Mouse (Mus musculus): ENCODE data around the gene Gm45208.

Gm45208 gene

DNA sequence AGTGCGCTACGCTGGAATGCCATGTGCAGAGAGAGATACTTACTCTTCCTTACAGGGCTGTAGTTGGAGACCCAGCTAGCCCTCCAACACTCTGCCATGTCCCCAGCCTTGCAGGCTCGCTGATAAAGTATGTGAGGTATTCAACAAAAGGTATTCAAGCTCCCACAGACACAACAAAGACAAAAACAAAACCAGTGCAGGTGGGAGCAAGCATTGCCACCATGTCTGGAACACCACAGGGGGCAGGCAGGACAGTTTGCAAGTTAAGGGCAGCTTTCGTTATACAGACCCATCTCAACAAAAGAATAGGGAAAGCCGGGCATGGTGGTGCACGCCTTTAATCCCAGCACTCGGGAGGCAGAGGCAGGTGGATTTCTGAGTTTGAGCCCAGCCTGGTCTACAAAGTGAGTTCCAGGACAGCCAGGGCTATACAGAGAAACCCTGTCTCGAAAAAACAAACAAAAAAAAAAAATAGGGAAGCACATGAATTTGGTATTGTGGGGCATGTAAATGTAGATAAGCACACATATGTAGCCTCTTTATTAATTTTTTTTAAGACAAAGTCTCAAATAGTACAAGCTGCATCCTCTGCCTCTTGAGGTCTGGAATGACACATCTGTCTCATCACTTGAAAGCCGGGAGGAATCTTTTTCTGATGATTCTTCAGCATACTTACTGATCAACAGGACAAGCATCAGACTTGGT lies 53.6 kb downstream of the Gm45208 start:
- DNase-seq, result no peak

DNA sequence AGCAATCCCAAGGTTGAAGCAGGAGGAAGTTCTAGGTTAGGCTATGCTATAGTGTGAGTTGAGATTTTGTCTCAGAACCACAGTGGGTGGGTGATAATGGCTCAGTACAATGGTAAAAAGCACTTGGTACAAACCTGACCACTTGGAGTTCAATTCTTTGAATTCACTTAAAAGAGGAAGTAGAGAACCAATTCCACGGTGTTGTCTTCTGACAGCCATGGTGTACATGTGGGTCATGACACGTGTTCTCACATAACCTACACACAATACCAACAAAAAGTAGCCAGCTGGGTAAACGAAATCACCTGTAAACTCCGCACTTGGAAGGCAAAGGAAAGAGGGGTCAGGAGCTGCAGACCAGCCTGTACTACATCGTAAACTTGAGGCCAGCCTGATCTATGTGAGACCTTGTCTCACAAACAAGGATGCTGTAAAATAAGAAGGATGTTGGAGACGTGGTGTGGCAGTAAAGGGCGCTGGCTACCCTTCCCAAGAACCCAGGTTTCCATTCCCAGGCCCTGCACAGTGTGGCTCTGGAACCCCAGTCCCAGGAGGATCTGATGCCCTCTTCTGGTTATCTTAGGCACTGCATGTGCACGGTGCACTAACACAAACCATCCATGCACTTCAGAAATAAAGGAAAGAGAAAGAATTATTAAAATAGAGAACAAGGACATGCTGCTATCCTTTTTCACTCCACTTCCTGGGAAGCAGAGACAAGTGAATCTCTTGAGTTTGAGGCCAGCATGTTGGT lies 54.5 kb downstream of the Gm45208 start:
- DNase-seq, result peak; percentile 54

DNA sequence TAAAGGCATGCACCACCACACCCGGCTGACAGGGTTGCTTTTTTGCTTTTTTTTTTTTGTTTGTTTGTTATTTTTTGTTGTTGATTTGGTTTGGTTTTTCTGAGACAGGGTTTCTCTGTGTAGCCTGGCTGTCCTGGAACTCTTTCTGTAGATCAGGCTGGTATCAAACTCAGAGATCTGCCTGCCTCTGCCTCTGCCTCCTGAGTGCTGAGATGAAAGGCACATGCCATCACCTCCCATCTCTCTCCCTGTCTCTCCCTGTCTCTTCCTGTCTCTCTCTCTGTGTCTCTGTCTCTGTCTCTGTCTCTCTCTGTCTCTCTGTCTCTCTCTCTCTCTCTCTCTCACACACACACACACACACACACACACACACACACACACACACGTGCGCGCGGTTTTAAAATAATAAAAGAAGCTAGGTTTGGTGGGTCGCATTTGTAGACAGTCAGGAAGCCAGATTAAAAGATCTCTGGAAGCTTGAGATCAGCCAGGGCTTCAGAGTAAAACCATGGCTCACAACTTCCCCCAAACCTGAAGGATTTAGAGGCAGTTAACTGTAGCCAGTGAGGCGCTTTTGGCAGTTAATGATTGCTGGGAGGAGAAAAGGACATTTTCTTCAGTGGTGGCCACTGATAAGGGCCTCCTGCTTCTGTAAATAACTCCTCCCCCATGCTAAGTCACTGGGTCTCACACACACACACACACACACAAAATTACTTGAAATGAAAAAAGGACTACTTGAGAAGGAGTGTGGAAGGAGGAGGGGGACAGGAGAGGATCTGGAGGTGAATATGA lies 56.6 kb downstream of the Gm45208 start:
- no peak for DNase-seq

DNA sequence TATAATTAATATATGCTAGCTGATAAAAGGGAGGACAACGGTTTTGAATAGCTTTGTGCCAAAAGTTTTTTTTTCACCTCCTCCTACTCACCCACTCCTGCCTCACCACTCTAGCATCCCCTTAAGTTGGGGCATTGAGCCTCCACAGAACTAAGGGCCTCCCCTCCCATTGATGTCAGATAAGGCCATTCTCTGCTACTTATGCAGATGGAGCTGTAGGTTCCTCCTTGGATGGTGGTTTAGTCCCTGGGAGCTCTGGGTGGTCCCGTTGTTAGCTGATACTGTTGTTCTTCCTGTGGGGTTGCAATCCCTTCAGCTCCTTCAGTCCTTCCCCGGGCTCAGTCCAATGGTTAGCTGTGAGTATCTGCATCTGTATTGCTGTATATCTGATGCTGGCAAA lies 57.2 kb downstream of the Gm45208 start:
- DNase-seq, result no peak

Data from right cerebral cortex, postnatal 4 days (tissue).